Mouse (Mus musculus): ENCODE measurements around the gene Olfr143. TPM values are rescaled to one million over a fixed set of nuclear protein-coding genes. Genes with fewer than 3 reads are reported as not detected.

Olfr143 gene
- total RNA-seq (2017): not detected in 2 replicates

DNA sequence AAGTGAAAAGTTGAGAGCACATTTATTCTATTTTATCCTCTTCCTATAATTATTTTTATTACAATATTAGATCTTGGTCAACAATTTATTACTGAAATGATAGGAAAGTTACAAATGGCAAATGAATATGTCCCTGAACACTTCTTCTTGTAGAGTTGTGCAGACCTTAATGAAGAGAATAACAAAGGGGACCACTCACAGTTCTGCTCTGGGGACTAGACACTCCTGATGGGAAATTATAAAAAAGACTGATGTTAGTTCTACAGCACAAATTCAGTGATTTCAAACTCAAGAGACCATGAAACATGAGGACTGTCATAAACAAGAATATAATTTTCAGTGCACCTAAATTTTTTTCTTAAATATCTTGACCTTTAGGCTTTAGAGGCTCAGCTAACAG, at the start of gene Olfr143:
Gene Olfr143 (plus strand): TSS at position 301 of the 400 bp plus-strand sequence.
- no peak for ATAC-seq (replicated peaks in 1 of 2; ENCODE audit: insufficient read depth in 1 of 2, low FRiP score in 2 of 2, low TSS enrichment in 1 of 2, low read depth in 1 of 2, poor library complexity in 2 of 2, severe bottlenecking in 2 of 2)

DNA sequence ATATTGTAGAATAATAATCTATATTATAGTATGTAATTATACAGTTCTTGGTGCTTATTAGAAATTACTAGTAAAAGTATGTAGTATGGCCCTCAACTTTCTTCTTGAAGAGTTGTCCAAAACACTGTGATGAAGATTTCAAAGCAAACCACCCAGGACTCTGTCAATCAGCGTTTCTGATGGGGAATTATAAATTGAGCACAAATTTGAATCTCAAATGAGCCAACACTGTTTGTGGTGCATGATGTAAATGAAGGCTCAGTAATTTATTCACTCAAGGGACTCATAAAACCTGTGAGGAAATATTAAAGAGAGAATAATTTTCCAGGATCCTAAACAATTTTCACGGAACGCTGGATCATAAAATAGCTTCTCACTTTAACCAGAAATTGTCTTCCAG, 44.5 kb upstream of the Olfr143 start, which contains the start of gene Olfr893:
Gene Olfr893 (plus strand): TSS at position 301 of the 400 bp plus-strand sequence.
- no peak for ATAC-seq (replicated peaks in 1 of 2; ENCODE audit: insufficient read depth in 1 of 2, low FRiP score in 2 of 2, low TSS enrichment in 1 of 2, low read depth in 1 of 2, poor library complexity in 2 of 2, severe bottlenecking in 2 of 2)

DNA sequence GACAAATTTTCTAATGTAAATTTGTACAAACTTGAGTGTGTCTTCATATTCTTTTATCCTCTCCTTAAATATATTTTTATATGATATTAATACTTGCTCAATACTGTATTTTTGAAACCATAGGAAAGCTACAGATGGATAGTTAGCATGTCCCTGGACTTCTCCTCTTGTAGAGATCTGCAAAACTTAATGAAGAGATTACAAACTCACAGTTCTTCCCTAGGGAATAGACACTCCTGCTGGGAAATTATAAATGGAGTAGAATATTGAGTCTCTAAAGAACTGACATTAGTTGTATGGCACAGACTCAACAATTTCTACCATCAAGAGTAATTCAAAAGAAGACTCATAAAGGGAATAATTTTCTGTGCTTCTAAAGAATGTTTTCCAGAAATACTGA, 34.8 kb upstream of the Olfr143 start, which contains the start of gene Olfr894:
Gene Olfr894 (plus strand): TSS at position 301 of the 400 bp plus-strand sequence.
- ATAC-seq (replicated peaks in 1 of 2; ENCODE audit: insufficient read depth in 1 of 2, low FRiP score in 2 of 2, low TSS enrichment in 1 of 2, low read depth in 1 of 2, poor library complexity in 2 of 2, severe bottlenecking in 2 of 2): no peak

DNA sequence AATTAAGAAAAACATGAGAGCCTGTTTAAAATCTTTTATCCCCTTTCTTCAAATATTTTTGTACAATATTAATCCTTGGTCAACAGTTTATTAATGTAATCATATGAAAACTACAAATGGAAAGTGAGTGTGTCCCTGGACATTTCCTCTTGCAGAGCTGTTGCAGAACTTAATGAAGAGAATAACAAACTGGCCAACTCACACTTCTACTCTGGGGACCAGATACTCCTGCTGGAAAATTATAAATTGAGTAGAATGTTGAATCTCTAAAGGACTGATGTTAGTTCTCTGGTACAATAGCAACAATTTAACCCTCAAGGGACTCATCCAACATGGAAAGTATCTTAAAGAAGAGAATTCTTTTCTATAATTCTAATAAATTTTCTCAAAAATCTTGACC, 15.0 kb downstream of the Olfr143 start, which contains the start of gene Olfr895:
Gene Olfr895 (plus strand): TSS at position 301 of the 400 bp plus-strand sequence.
- no peak for ATAC-seq (replicated peaks in 1 of 2; ENCODE audit: insufficient read depth in 1 of 2, low FRiP score in 2 of 2, low TSS enrichment in 1 of 2, low read depth in 1 of 2, poor library complexity in 2 of 2, severe bottlenecking in 2 of 2)

DNA sequence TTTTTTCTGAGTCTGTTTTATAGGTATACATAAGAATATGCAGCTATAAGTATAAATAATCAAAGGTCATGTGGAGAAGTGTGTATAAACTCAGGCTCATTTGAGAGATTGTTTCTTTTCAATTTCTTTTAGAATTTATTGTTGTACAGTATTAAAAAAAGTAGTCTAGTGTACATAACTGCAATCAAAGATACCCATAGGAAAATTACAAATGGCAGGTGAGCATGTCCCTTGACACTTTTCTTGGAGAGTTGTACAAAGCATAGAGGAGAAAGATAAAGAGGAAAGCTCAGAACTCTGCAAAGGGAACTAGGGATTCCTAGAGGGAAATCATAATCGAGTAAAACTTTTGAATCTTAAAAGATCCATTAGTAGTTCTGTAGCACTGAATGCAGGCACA, 38.2 kb downstream of the Olfr143 start, which contains the start of gene Olfr896-ps1:
Gene Olfr896-ps1 (plus strand): TSS at position 301 of the 400 bp plus-strand sequence.
- no peak for ATAC-seq (replicated peaks in 1 of 2; ENCODE audit: insufficient read depth in 1 of 2, low FRiP score in 2 of 2, low TSS enrichment in 1 of 2, low read depth in 1 of 2, poor library complexity in 2 of 2, severe bottlenecking in 2 of 2)

Other genes starting within 250 kb of the Olfr143 start
- gene Olfr883, start 227.0 kb upstream of the Olfr143 start, total RNA-seq (2017): not detected in 2 replicates
- gene Olfr884, start 206.2 kb upstream of the Olfr143 start, total RNA-seq (2017): not detected in 2 replicates
- gene Olfr885, start 191.5 kb upstream of the Olfr143 start, total RNA-seq (2017): not detected in 2 replicates
- gene Olfr887, start 168.7 kb upstream of the Olfr143 start, total RNA-seq (2017): not detected in 2 replicates
- gene Olfr888, start 144.6 kb upstream of the Olfr143 start, total RNA-seq (2017): not detected in 2 replicates
- not detected in 2 replicates for gene Olfr889, start 137.6 kb upstream of the Olfr143 start, total RNA-seq (2017)
- not detected in 2 replicates for gene Olfr890, start 110.3 kb upstream of the Olfr143 start, total RNA-seq (2017)
- gene Olfr891, start 72.0 kb upstream of the Olfr143 start, total RNA-seq (2017): not detected in 2 replicates
- gene Olfr893, start 44.4 kb upstream of the Olfr143 start, total RNA-seq (2017): not detected in 2 replicates
- gene Olfr894, start 34.7 kb upstream of the Olfr143 start, total RNA-seq (2017): not detected in 2 replicates
- gene Olfr895, start 15.1 kb downstream of the Olfr143 start, total RNA-seq (2017): not detected in 2 replicates
- not detected in 2 replicates for gene Olfr896-ps1, start 38.3 kb downstream of the Olfr143 start, total RNA-seq (2017)
- gene Olfr25, start 76.3 kb downstream of the Olfr143 start, total RNA-seq (2017): not detected in 2 replicates
- not detected in 2 replicates for gene Olfr898, start 95.6 kb downstream of the Olfr143 start, total RNA-seq (2017)
- gene Olfr250, start 114.1 kb downstream of the Olfr143 start, total RNA-seq (2017): not detected in 2 replicates
- gene Olfr251, start 124.3 kb downstream of the Olfr143 start, total RNA-seq (2017): not detected in 2 replicates
- not detected in 2 replicates for gene Olfr147, start 148.9 kb downstream of the Olfr143 start, total RNA-seq (2017)
- gene Olfr901, start 176.7 kb downstream of the Olfr143 start, total RNA-seq (2017): not detected in 2 replicates
- not detected in 2 replicates for gene Olfr902, start 194.9 kb downstream of the Olfr143 start, total RNA-seq (2017)
- gene Olfr904, start 210.4 kb downstream of the Olfr143 start, total RNA-seq (2017): not detected in 2 replicates
- not detected in 2 replicates for gene Olfr905, start 218.3 kb downstream of the Olfr143 start, total RNA-seq (2017)
- not detected in 2 replicates for gene Olfr906, start 234.3 kb downstream of the Olfr143 start, total RNA-seq (2017)
- gene Olfr907, start 243.0 kb downstream of the Olfr143 start, total RNA-seq (2017): not detected in 2 replicates